Mouse (Mus musculus) inflammation-experienced regulatory T-cells (primary cell): ENCODE results near the gene Sh2d3c. TPM values are rescaled to one million over a fixed set of nuclear protein-coding genes. Genes with fewer than 3 reads are reported as not detected.

Source experiments
- polyA plus RNA-seq, 2 experiments: library from polyadenylated mRNA; unstranded; fragments of 100-300 nt; shearing (Covaris generic); gene quantifications; one replicate each; pipeline ENCODE4 v1.2.1; 2017

Sh2d3c gene
- 100 to 1,000 TPM in 1 of 2 experiments, 10 to 100 TPM in 1; 96.9 to 133 TPM for polyA plus RNA-seq

GRCm38 (mm10) chr2:32720681-32721229, at the start of gene Sh2d3c:
Gene Sh2d3c (plus strand): TSS chr2:32721055.

GRCm38 (mm10) chr2:32704021-32704421, 16.8 kb upstream of the Sh2d3c start, which contains the start of gene Fpgs:
Gene Fpgs (minus strand): TSS chr2:32704145.

GRCm38 (mm10) chr2:32712934-32713817, 7.7 kb upstream of the Sh2d3c start, which contains the start of gene Cdk9:
Gene Cdk9 (minus strand): TSS chr2:32713076.

GRCm38 (mm10) chr2:32740916-32741272, 20.0 kb downstream of the Sh2d3c start, which contains the start of gene 6330409D20Rik:
Gene 6330409D20Rik (minus strand): TSS chr2:32741016.

GRCm38 (mm10) chr2:32757056-32757845, 36.4 kb downstream of the Sh2d3c start, which contains the start of gene Tor2a:
Gene Tor2a (plus strand): TSS chr2:32757234.

GRCm38 (mm10) chr2:32775359-32776074, 54.7 kb downstream of the Sh2d3c start, which contains the start of the genes Ttc16 and Ptrh1:
Gene Ttc16 (minus strand): TSS chr2:32775633.
Gene Ptrh1 (plus strand): TSS chr2:32775786.

GRCm38 (mm10) chr2:32784048-32784681, 63.3 kb downstream of the Sh2d3c start, which contains the start of gene Cfap157:
Gene Cfap157 (minus strand): TSS chr2:32784428.

Other genes starting within 250 kb of the Sh2d3c start
- 100 to 1,000 TPM; 112 to 232 TPM for gene Fam102a, start 185.7 kb upstream of the Sh2d3c start, polyA plus RNA-seq
- gene Dpm2, start 150.2 kb upstream of the Sh2d3c start, polyA plus RNA-seq: 100 to 1,000 TPM in 1 of 2 experiments, 10 to 100 TPM in 1; 73.9 to 113 TPM
- gene Pip5kl1, start 146.3 kb upstream of the Sh2d3c start, polyA plus RNA-seq: 1 to 10 TPM in 1 of 2 experiments, under 1 TPM in 1; 0.27 to 1.9 TPM
- gene 9430097D07Rik, start 145.4 kb upstream of the Sh2d3c start, polyA plus RNA-seq: under 1 TPM in 1 of 2 experiments, not detected in 1; 0.94 TPM
- gene St6galnac4, start 134.0 kb upstream of the Sh2d3c start, polyA plus RNA-seq: 10 to 100 TPM; 32.7 to 45.6 TPM
- 1 to 10 TPM; 1.8 to 7.4 TPM for gene St6galnac6, start 121.3 kb upstream of the Sh2d3c start, polyA plus RNA-seq
- gene Ak1, start 99.3 kb upstream of the Sh2d3c start, polyA plus RNA-seq: 1 to 10 TPM in 1 of 2 experiments, under 1 TPM in 1; 0.07 to 1.8 TPM
- gene Eng, start 74.5 kb upstream of the Sh2d3c start, polyA plus RNA-seq: 1 to 10 TPM in 1 of 2 experiments, under 1 TPM in 1; 0.47 to 1.7 TPM
- 10 to 100 TPM; 15.5 to 28.8 TPM for gene Fpgs, start 16.9 kb upstream of the Sh2d3c start, polyA plus RNA-seq
- gene Cdk9, start 8.0 kb upstream of the Sh2d3c start, polyA plus RNA-seq: 100 to 1,000 TPM; 176 to 212 TPM
- gene 6330409D20Rik, start 20.0 kb downstream of the Sh2d3c start, polyA plus RNA-seq: under 1 TPM; 0.42 to 0.47 TPM
- gene Tor2a, start 36.2 kb downstream of the Sh2d3c start, polyA plus RNA-seq: 10 to 100 TPM; 75.2 to 81.8 TPM
- 1 to 10 TPM in 1 of 2 experiments, under 1 TPM in 1; 0.67 to 1.6 TPM for gene Ttc16, start 54.6 kb downstream of the Sh2d3c start, polyA plus RNA-seq
- gene Ptrh1, start 54.7 kb downstream of the Sh2d3c start, polyA plus RNA-seq: 1 to 10 TPM; 3.4 to 5.0 TPM
- 1 to 10 TPM in 1 of 2 experiments, under 1 TPM in 1; 0.61 to 1.2 TPM for gene Cfap157, start 63.4 kb downstream of the Sh2d3c start, polyA plus RNA-seq
- gene Stxbp1, start 126.2 kb downstream of the Sh2d3c start, polyA plus RNA-seq: 10 to 100 TPM in 1 of 2 experiments, 1 to 10 TPM in 1; 8.7 to 12.4 TPM
- 1 to 10 TPM; 4.2 to 9.5 TPM for gene Fam129b, start 155.1 kb downstream of the Sh2d3c start, polyA plus RNA-seq
- gene Rpl12, start 240.5 kb downstream of the Sh2d3c start, polyA plus RNA-seq: 10 to 100 TPM; 33.3 to 41.2 TPM
- gene Lrsam1, start 240.6 kb downstream of the Sh2d3c start, polyA plus RNA-seq: 10 to 100 TPM in 1 of 2 experiments, 1 to 10 TPM in 1; 8.0 to 17.7 TPM